Mouse (Mus musculus) bone marrow, adult 2 months (tissue): ENCODE measurements around the gene Cyld.

Experiments
- CTCF ChIP-seq: fragments of 200-500 bp; IDR thresholded peaks from 2 replicates; pipeline ENCODE4 v1.5.1; 2011; ENCODE audit warnings: low read length, control low read depth; ENCODE audit not compliant: control insufficient read depth, insufficient read depth
- POLR2A ChIP-seq: fragments of 200-500 bp; IDR thresholded peaks from 2 replicates; pipeline ENCODE4 v1.6.1; 2011; ENCODE audit warnings: low read depth, mild to moderate bottlenecking, control low read depth, low read length, borderline replicate concordance; ENCODE audit not compliant: control insufficient read depth

GRCm38 (mm10) chr8:88771241-88771640 lies 74.4 kb downstream of the Cyld start:
- TF ChIP-seq POLR2A (no peak), CTCF (no peak)
